Mouse (Mus musculus) hindbrain, embryonic 15.5 days (tissue): Measurements from ENCODE around the gene Farp1. TPM values are rescaled to one million over a fixed set of nuclear protein-coding genes. Genes with fewer than 3 reads are reported as not detected.

ENCODE experiments used
- ATAC-seq: fragments of 200-750 bp; cut with Nextera tagmentation; 2 replicates; pipeline ENCODE4 v1.8.0; 2017; ENCODE audit warnings: low read depth, moderate number of reproducible peaks, moderate TSS enrichment; ENCODE audit not compliant: low FRiP score
- H3K27ac ChIP-seq: fragments of 300-500 bp; sonication (generic); replicated peaks from 2 replicates; pipeline ENCODE4 v1.5.1; 2015; ENCODE audit warnings: mild to moderate bottlenecking, inconsistent platforms
- H3K27me3 ChIP-seq: fragments of 300-500 bp; sonication (generic); 2 replicates; pipeline ENCODE4 v1.6.1; 2015; ENCODE audit warnings: control low read depth, inconsistent platforms
- H3K36me3 ChIP-seq: fragments of 300-500 bp; sonication (generic); 2 replicates; pipeline ENCODE4 v1.6.1; 2015; ENCODE audit warnings: control low read depth, inconsistent platforms
- H3K4me1 ChIP-seq: fragments of 300-500 bp; sonication (generic); replicated peaks from 2 replicates; pipeline ENCODE4 v1.6.1; 2015; ENCODE audit warnings: control low read depth, inconsistent platforms
- H3K4me2 ChIP-seq: fragments of 300-500 bp; sonication (generic); 2 replicates; pipeline ENCODE4 v1.6.1; 2015; ENCODE audit warnings: moderate library complexity, mild to moderate bottlenecking, inconsistent platforms
- H3K4me3 ChIP-seq: fragments of 300-500 bp; sonication (generic); 2 replicates; pipeline ENCODE4 v1.5.1; 2015; ENCODE audit warnings: mild to moderate bottlenecking, inconsistent platforms
- H3K9ac ChIP-seq: fragments of 300-500 bp; sonication (generic); 2 replicates; pipeline ENCODE4 v1.6.1; 2015; ENCODE audit warnings: inconsistent platforms
- H3K9me3 ChIP-seq: fragments of 300-500 bp; sonication (generic); 2 replicates; pipeline ENCODE4 v1.6.1; 2016; ENCODE audit warnings: control low read depth, inconsistent platforms
- WGBS: fragments of 180-500 bp; shearing (Covaris S2); methylation state at CpG from one replicate; pipeline ENCODE4 v1.1.7; 2015; 5-methylcytosine and 5-hydroxymethylcytosine counted together
- polyA plus RNA-seq: library from polyadenylated mRNA; unstranded; fragments of >200 nt; fragmentation: Nextera tagmentation; extraction: Ambion mirVana; gene quantifications from 2 replicates; pipeline ENCODE4 v1.2.1, GENCODE M21; 2015

The Farp1 gene
- polyA plus RNA-seq, 1 experiment from 2014 or later: 38.1 TPM

- Histone ChIP-seq H3K9me3 (no peaks in the 10 kb centered on the region), H3K9ac (no peak overlapping the region), H3K27ac (no peak overlapping the region), H3K4me1 (no peaks in the 10 kb centered on the region), H3K4me2 (no peak overlapping the region), H3K27me3 (no peaks in the 10 kb centered on the region), H3K4me3 (no peak overlapping the region), H3K36me3 (peaks cover 55% of the 10 kb centered on the region)
- WGBS: 91% methylated on average over 14 of the region's 14 CpGs
- no peak for ATAC-seq
Measured at GRCm38 (mm10) chr14:121285379-121286120, 250.6 kb downstream of the Farp1 start.

GRCm38 (mm10) chr14:121291881-121292280, 256.9 kb downstream of the Farp1 start:
- Histone ChIP-seq H3K4me3 (no peak overlapping the region), H3K36me3 (peaks cover 14% of the 10 kb centered on the region; the same call in 1 of the 2 replicates), H3K4me2 (no peak overlapping the region), H3K27me3 (no peaks in the 10 kb centered on the region), H3K9ac (no peak overlapping the region), H3K4me1 (no peaks in the 10 kb centered on the region), H3K27ac (no peak overlapping the region), H3K9me3 (no peaks in the 10 kb centered on the region)
- ATAC-seq: no peak
- 75% methylated on average over 8 of the region's 8 CpGs for WGBS

GRCm38 (mm10) chr14:121292391-121292790, 257.4 kb downstream of the Farp1 start:
- ATAC-seq: no peak
- Histone ChIP-seq H3K27me3 (no peaks in the 10 kb centered on the region), H3K4me2 (no peak overlapping the region), H3K27ac (no peak overlapping the region), H3K9me3 (no peaks in the 10 kb centered on the region), H3K4me1 (no peaks in the 10 kb centered on the region), H3K9ac (no peak overlapping the region), H3K36me3 (peaks cover 10% of the 10 kb centered on the region; the same call in 1 of the 2 replicates), H3K4me3 (no peak overlapping the region)
- 92% methylated on average over 3 of the region's 3 CpGs for WGBS

- Histone ChIP-seq H3K36me3 (peaks cover 10% of the 10 kb centered on the region; the same call in 1 of the 2 replicates), H3K9me3 (no peaks in the 10 kb centered on the region), H3K27me3 (no peaks in the 10 kb centered on the region), H3K4me2 (no peak overlapping the region), H3K4me1 (no peaks in the 10 kb centered on the region), H3K9ac (no peak overlapping the region), H3K4me3 (no peak overlapping the region), H3K27ac (no peak overlapping the region)
- ATAC-seq: no peak
- WGBS: 94% methylated on average over 12 of the region's 12 CpGs
Measured at GRCm38 (mm10) chr14:121294484-121294883, 259.5 kb downstream of the Farp1 start.

- Histone ChIP-seq H3K27me3 (no peaks in the 10 kb centered on the region), H3K4me1 (no peaks in the 10 kb centered on the region), H3K4me2 (no peak overlapping the region), H3K36me3 (peaks cover 12% of the 10 kb centered on the region; the same call in 1 of the 2 replicates), H3K27ac (no peak overlapping the region), H3K9ac (no peak overlapping the region), H3K9me3 (no peaks in the 10 kb centered on the region), H3K4me3 (no peak overlapping the region)
- 76% methylated on average over 6 of the region's 6 CpGs for WGBS
- no peak for ATAC-seq
Measured at GRCm38 (mm10) chr14:121297103-121297502, 262.1 kb downstream of the Farp1 start.

GRCm38 (mm10) chr14:121298537-121298936, 263.5 kb downstream of the Farp1 start:
- ATAC-seq: no peak
- Histone ChIP-seq H3K9me3 (no peaks in the 10 kb centered on the region), H3K36me3 (peaks cover 8% of the 10 kb centered on the region; the same call in 1 of the 2 replicates), H3K27me3 (no peaks in the 10 kb centered on the region), H3K27ac (no peak overlapping the region), H3K4me3 (no peak overlapping the region), H3K9ac (no peak overlapping the region), H3K4me1 (no peaks in the 10 kb centered on the region), H3K4me2 (no peak overlapping the region)
- WGBS: 84% methylated on average over 5 of the region's 5 CpGs

- H3K9me3 ChIP-seq: no peaks in the 10 kb centered on the region
- H3K36me3 ChIP-seq: peaks cover 7% of the 10 kb centered on the region; the same call in 1 of the 2 replicates
- H3K9ac ChIP-seq: no peak overlapping the region
- 95% methylated on average over 9 of the region's 9 CpGs for WGBS
- H3K4me3 ChIP-seq: no peak overlapping the region
- no peaks in the 10 kb centered on the region for H3K27me3 ChIP-seq
- no peaks in the 10 kb centered on the region for H3K4me1 ChIP-seq
- no peak overlapping the region for H3K4me2 ChIP-seq
- no peak overlapping the region for H3K27ac ChIP-seq
- no peak for ATAC-seq
Measured at GRCm38 (mm10) chr14:121299093-121299492, 264.1 kb downstream of the Farp1 start.

GRCm38 (mm10) chr14:121304523-121304922, 269.5 kb downstream of the Farp1 start:
- H3K4me3 ChIP-seq: no peak overlapping the region
- ATAC-seq: no peak

GRCm38 (mm10) chr14:121305316-121306064, 270.5 kb downstream of the Farp1 start:
- H3K9ac ChIP-seq: no peak overlapping the region
- no peaks in the 10 kb centered on the region for H3K9me3 ChIP-seq
- WGBS: 73% methylated on average over 8 of the region's 8 CpGs
- ATAC-seq: no peak
- H3K27ac ChIP-seq: no peak overlapping the region
- no peak overlapping the region for H3K4me2 ChIP-seq
- H3K4me1 ChIP-seq: no peaks in the 10 kb centered on the region
- no peaks in the 10 kb centered on the region for H3K27me3 ChIP-seq
- H3K4me3 ChIP-seq: no peak overlapping the region
- H3K36me3 ChIP-seq: peaks cover 4% of the 10 kb centered on the region; the same call in 1 of the 2 replicates

More at GRCm38 (mm10) chr14:121304523-121304922, 269.5 kb downstream of the Farp1 start:
- Histone ChIP-seq H3K36me3 (peaks cover 5% of the 10 kb centered on the region; the same call in 1 of the 2 replicates), H3K9ac (no peak overlapping the region), H3K27me3 (no peaks in the 10 kb centered on the region), H3K4me2 (no peak overlapping the region), H3K4me1 (no peaks in the 10 kb centered on the region), H3K27ac (no peak overlapping the region), H3K9me3 (no peaks in the 10 kb centered on the region)
- 67% methylated on average over 7 of the region's 7 CpGs for WGBS

GRCm38 (mm10) chr14:121309909-121310308, 274.9 kb downstream of the Farp1 start:
- WGBS: 88% methylated on average over 3 of the region's 3 CpGs
- H3K9ac ChIP-seq: no peak overlapping the region
- no peak overlapping the region for H3K4me3 ChIP-seq
- H3K36me3 ChIP-seq: no peaks in the 10 kb centered on the region
- H3K4me1 ChIP-seq: peaks cover 2% of the 10 kb centered on the region
- H3K4me2 ChIP-seq: no peak overlapping the region
- no peak for ATAC-seq
- H3K27me3 ChIP-seq: no peaks in the 10 kb centered on the region
- no peak overlapping the region for H3K27ac ChIP-seq
- H3K9me3 ChIP-seq: no peaks in the 10 kb centered on the region

- 90% methylated on average over 6 of the region's 6 CpGs for WGBS
- no peaks in the 10 kb centered on the region for H3K27me3 ChIP-seq
- no peak overlapping the region for H3K9ac ChIP-seq
- H3K9me3 ChIP-seq: no peaks in the 10 kb centered on the region
- H3K4me1 ChIP-seq: peaks cover 8% of the 10 kb centered on the region
- H3K27ac ChIP-seq: no peak overlapping the region
- H3K36me3 ChIP-seq: no peaks in the 10 kb centered on the region
- no peak for ATAC-seq
- H3K4me3 ChIP-seq: no peak overlapping the region
- H3K4me2 ChIP-seq: no peak overlapping the region
Measured at GRCm38 (mm10) chr14:121310325-121311080, 275.5 kb downstream of the Farp1 start.

GRCm38 (mm10) chr14:121311083-121311482, 276.1 kb downstream of the Farp1 start:
- Histone ChIP-seq H3K27ac (no peak overlapping the region), H3K9me3 (no peaks in the 10 kb centered on the region), H3K4me3 (no peak overlapping the region), H3K27me3 (no peaks in the 10 kb centered on the region), H3K9ac (no peak overlapping the region), H3K4me2 (no peak overlapping the region), H3K36me3 (no peaks in the 10 kb centered on the region), H3K4me1 (peaks cover 12% of the 10 kb centered on the region)
- no peak for ATAC-seq
- WGBS: 86% methylated on average over 2 of the region's 2 CpGs
